Mouse (Mus musculus) liver, postnatal 0 days (tissue): Measurements from ENCODE around the gene Nrxn1. TPM values are rescaled to one million over a fixed set of nuclear protein-coding genes. Genes with fewer than 3 reads are reported as not detected.

Source experiments
- ATAC-seq: fragments of 200-750 bp; cut with Nextera tagmentation; 2 replicates; pipeline ENCODE4 v1.8.0; 2017; ENCODE audit warnings: mild to moderate bottlenecking, moderate library complexity
- DNase-seq: peaks from one replicate; pipeline ENCODE4 v3.0.0-alpha.2; 2016
- H3K27ac ChIP-seq: fragments of 300-500 bp; sonication (generic); 2 replicates; pipeline ENCODE4 v1.5.1; 2014; ENCODE audit warnings: antibody characterized with exemption, moderate library complexity, mild to moderate bottlenecking, low read depth
- H3K27me3 ChIP-seq: fragments of 300-500 bp; sonication (generic); 2 replicates; pipeline ENCODE4 v1.6.1; 2014; ENCODE audit warnings: low read length, control low read depth, mixed read lengths; ENCODE audit not compliant: insufficient read depth
- H3K36me3 ChIP-seq: fragments of 300-500 bp; sonication (generic); replicated peaks from 2 replicates; pipeline ENCODE4 v1.6.1; 2014; ENCODE audit warnings: mild to moderate bottlenecking, control low read depth, low read length, moderate library complexity, mixed read lengths; ENCODE audit not compliant: insufficient read depth
- H3K4me1 ChIP-seq: fragments of 300-500 bp; sonication (generic); 2 replicates; pipeline ENCODE4 v1.6.1; 2014; ENCODE audit warnings: antibody characterized with exemption, mild to moderate bottlenecking, control low read depth; ENCODE audit not compliant: insufficient read depth
- H3K4me2 ChIP-seq: fragments of 300-500 bp; sonication (generic); 2 replicates; pipeline ENCODE4 v1.6.1; 2014; ENCODE audit warnings: low read depth, mild to moderate bottlenecking, low read length, moderate library complexity, mixed read lengths
- H3K4me3 ChIP-seq: fragments of 300-500 bp; sonication (generic); 2 replicates; pipeline ENCODE4 v1.5.1; 2014; ENCODE audit warnings: low read depth, low read length
- H3K9ac ChIP-seq: fragments of 300-500 bp; sonication (generic); replicated peaks from 2 replicates; pipeline ENCODE4 v1.6.1; 2014; ENCODE audit warnings: mild to moderate bottlenecking, moderate library complexity
- H3K9me3 ChIP-seq: fragments of 300-500 bp; sonication (generic); 2 replicates; pipeline ENCODE4 v1.6.1; 2016; ENCODE audit warnings: mild to moderate bottlenecking, control low read depth, low read length, mixed read lengths
- CTCF ChIP-seq: sonication (generic); IDR thresholded peaks from 2 replicates; pipeline ENCODE4 v1.5.1; 2016; ENCODE audit warnings: antibody characterized with exemption, low read depth
- EP300 ChIP-seq: IDR thresholded peaks from 2 replicates; pipeline ENCODE4 v1.6.1; 2016; ENCODE audit warnings: antibody characterized with exemption, low read depth, mild to moderate bottlenecking
- WGBS: fragments of 180-500 bp; shearing (Covaris S2); extraction: QIAGEN DNeasy Blood & Tissue Kit; methylation state at CpG from one replicate; pipeline ENCODE4 v1.1.7; 2014; ENCODE audit not compliant: insufficient replicate concordance; 5-methylcytosine and 5-hydroxymethylcytosine counted together
- polyA plus RNA-seq: library from polyadenylated mRNA; unstranded; fragments of >200 nt; fragmentation: Nextera tagmentation; extraction: Ambion mirVana; gene quantifications from 2 replicates; pipeline ENCODE4 v1.2.1, GENCODE M21; 2015

The Nrxn1 gene
- polyA plus RNA-seq, 1 experiment from 2014 or later: 0.41 TPM

DNA sequence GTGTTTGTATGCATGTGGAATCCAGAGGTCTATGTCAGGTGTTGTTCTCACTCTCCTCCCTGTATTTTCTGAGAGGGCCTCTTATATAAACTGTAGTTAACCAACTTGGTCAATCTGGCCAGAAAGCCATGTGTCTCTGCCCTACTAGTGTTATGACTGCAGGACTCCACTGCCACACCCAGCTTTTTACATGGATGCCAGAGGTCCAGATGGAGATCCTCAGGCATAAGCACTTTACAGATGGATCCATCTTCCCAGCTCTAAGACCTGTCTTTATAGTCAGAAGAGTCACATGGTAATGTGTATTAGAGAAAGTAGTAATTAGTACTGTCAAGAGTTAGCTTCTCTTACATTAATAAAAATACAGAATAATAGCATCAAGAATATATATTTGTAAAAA is 285.7 kb downstream of the Nrxn1 start:
- Histone ChIP-seq H3K9ac (no peak overlapping the region), H3K27ac (no peak overlapping the region), H3K9me3 (no peaks in the 10 kb centered on the region), H3K27me3 (no peaks in the 10 kb centered on the region), H3K4me2 (no peak overlapping the region), H3K4me3 (no peak overlapping the region), H3K36me3 (no peaks in the 10 kb centered on the region), H3K4me1 (no peaks in the 10 kb centered on the region)
- no peak for DNase-seq
- no peak for ATAC-seq
- TF ChIP-seq CTCF (no peak), EP300 (no peak)

DNA sequence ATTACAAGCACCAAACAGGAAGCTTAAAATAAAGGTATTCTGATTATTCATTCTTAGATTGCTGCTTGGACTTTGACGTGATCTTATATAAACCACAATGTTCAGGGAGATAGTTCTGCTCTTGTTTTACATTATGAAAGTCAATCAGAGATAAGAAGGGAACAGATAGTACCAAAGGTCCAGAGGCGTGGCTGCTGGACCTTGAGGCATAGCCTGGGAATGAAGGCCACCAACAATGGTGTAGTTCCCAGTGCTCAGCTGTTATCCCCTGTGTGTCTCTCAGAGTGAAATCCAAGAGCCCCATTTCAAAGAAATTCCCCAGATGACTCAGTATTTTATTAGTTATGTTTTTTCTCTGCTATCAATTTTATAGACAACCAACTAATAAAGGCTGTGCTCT is 294.2 kb downstream of the Nrxn1 start:
- TF ChIP-seq CTCF: no peak
- no peak for TF ChIP-seq EP300
- no peaks in the 10 kb centered on the region for H3K36me3 ChIP-seq
- 60% methylated on average over 2 of the region's 2 CpGs for whole genome bisulfite sequencing
- DNase-seq (no peak), ATAC-seq (no peak)
- no peaks in the 10 kb centered on the region for H3K9me3 ChIP-seq
- H3K27ac ChIP-seq: no peak overlapping the region
- H3K9ac ChIP-seq: no peak overlapping the region
- H3K4me1 ChIP-seq: no peaks in the 10 kb centered on the region
- no peak overlapping the region for H3K4me2 ChIP-seq
- no peak overlapping the region for H3K4me3 ChIP-seq
- H3K27me3 ChIP-seq: no peaks in the 10 kb centered on the region

DNA sequence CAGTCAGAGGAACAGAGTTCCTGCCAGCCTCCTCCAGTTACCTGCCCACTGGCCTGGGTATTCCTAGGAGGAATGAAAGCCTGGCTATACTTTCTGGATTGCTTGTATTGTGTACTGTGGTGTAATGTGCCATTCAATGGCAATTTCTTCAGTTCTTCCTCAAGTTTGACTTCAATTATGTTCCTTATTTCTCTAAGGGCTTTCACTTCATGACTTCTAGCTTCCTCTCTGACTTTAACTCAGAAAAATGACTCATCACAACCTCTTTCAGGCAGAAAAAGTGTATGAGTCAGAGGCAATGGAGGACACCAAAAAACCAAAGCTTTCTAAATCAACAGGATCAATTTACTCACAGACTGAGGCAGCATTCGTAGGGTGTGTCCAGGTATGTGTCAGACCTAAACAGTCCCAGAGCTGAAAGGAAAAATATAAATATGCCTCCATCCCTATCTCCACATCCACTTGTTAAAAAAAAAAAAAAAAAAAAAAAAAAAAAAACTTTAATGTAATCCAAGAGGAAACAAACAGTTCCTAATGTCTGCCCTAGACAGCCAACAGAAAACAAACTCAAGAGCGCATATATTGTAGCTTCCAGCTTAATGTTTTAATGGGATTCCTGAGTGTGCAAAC is 295.1 kb downstream of the Nrxn1 start:
- TF ChIP-seq CTCF: no peak
- no peak for TF ChIP-seq EP300

DNA sequence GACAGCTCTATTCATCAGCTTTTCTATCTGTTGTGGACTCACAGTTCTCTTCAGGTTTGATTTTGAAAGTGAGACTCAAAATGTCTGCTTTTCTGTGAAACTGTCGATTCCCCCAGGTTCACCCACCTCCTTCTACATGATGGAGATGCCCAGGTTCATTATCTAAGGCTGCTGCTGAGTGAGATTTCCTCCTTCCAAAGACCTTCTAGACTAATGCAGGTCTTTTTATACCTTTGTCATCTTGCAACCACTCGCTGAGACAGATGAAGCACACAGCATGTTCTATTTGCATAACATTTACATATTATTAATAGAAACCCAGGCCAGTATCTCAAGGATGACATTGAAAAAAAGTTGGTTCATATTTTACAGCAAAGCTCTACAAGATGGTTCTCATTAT is 295.9 kb downstream of the Nrxn1 start:
- H3K9me3 ChIP-seq: no peaks in the 10 kb centered on the region
- no peaks in the 10 kb centered on the region for H3K27me3 ChIP-seq
- DNase-seq: no peak
- H3K9ac ChIP-seq: no peak overlapping the region
- H3K4me1 ChIP-seq: no peaks in the 10 kb centered on the region
- H3K36me3 ChIP-seq: no peaks in the 10 kb centered on the region
- no peak for TF ChIP-seq EP300
- TF ChIP-seq CTCF: no peak
- WGBS: 64% methylated on average over 2 of the region's 2 CpGs
- ATAC-seq: no peak
- H3K4me3 ChIP-seq: no peak overlapping the region
- no peak overlapping the region for H3K4me2 ChIP-seq
- H3K27ac ChIP-seq: no peak overlapping the region

More for the DNA sequence above, 295.1 kb downstream of the Nrxn1 start:
- no peaks in the 10 kb centered on the region for H3K36me3 ChIP-seq
- WGBS: 76% methylated on average over 2 of the region's 2 CpGs
- no peaks in the 10 kb centered on the region for H3K4me1 ChIP-seq
- no peaks in the 10 kb centered on the region for H3K27me3 ChIP-seq
- no peak overlapping the region for H3K27ac ChIP-seq
- no peaks in the 10 kb centered on the region for H3K9me3 ChIP-seq
- H3K9ac ChIP-seq: no peak overlapping the region
- no peak overlapping the region for H3K4me3 ChIP-seq
- ATAC-seq: no peak
- H3K4me2 ChIP-seq: no peak overlapping the region
- no peak for DNase-seq

DNA sequence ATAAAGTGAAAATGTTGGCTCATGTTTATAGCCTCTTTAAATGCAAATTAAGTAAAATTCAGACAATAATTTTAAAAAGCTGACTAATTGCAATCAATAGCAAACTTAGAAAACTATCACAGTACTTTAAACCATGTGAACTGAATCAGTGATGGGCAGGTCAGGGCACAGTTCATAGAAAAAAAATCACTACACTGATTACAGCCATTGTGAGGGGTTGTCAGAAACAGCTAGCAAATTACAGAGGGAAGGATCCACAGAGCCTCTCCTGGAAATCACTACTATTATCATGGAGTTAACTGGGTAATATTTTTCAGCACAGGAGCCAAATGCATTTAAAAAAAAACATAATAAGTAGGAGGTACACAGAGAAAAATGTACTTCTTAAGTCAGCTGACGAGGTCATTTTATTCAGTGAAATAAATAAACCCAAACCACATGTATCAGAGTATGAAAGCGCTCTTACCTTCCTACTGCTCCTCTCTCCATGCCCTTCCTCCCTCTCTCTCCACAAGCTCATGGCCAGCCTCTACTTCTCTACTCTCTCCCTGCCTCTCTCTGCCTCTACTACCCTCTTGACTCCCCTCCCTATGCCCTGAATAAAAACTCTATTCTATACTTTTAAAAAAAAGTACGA is 304.3 kb downstream of the Nrxn1 start:
- no peaks in the 10 kb centered on the region for H3K36me3 ChIP-seq
- no peak overlapping the region for H3K4me3 ChIP-seq
- no peak overlapping the region for H3K9ac ChIP-seq
- H3K27ac ChIP-seq: no peak overlapping the region
- H3K4me2 ChIP-seq: no peak overlapping the region
- H3K27me3 ChIP-seq: no peaks in the 10 kb centered on the region
- 80% methylated on average over 3 of the region's 3 CpGs for WGBS
- no peak for ATAC-seq
- no peak for DNase-seq
- no peaks in the 10 kb centered on the region for H3K9me3 ChIP-seq
- no peaks in the 10 kb centered on the region for H3K4me1 ChIP-seq
- TF ChIP-seq CTCF (no peak), EP300 (no peak)

DNA sequence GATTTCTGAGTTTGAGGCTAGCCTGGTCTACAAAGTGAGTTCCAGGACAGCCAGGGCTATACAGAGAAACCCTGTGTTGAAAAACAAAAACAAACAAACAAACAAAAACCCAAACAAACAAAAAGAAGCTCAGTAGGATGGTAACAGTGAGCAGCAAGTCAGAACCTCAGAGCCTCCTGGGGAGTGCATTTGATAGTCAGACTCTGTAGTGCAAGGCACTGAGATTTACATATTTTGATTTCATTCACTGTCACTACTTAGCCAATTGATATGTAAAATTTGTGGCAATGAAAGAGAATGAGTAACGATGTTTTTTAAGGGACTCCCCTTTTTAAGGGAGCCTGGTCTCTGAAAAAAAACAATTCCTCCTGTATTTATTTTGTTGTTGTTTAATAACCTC is 304.8 kb downstream of the Nrxn1 start:
- TF ChIP-seq CTCF (no peak), EP300 (no peak)
- WGBS: 46% methylated on average over 1 of the region's 1 CpGs
- Histone ChIP-seq H3K9ac (no peak overlapping the region), H3K4me2 (no peak overlapping the region), H3K36me3 (no peaks in the 10 kb centered on the region), H3K4me1 (no peaks in the 10 kb centered on the region), H3K27ac (no peak overlapping the region), H3K27me3 (no peaks in the 10 kb centered on the region), H3K9me3 (no peaks in the 10 kb centered on the region), H3K4me3 (no peak overlapping the region)
- ATAC-seq (no peak), DNase-seq (no peak)
